Mouse (Mus musculus) liver, embryonic 12.5 days (tissue): ENCODE results near the gene Fam222a. TPM values are rescaled to one million over a fixed set of nuclear protein-coding genes. Genes with fewer than 3 reads are reported as not detected.

Experiments used
- ATAC-seq: fragments of 200-750 bp; cut with Nextera tagmentation; 2 replicates; pipeline ENCODE4 v1.8.0; 2017; ENCODE audit warnings: moderate number of reproducible peaks, mild to moderate bottlenecking, moderate library complexity
- H3K27ac ChIP-seq: fragments of 300-500 bp; sonication (generic); 2 replicates; pipeline ENCODE4 v1.5.1; 2016; ENCODE audit warnings: mild to moderate bottlenecking
- H3K27me3 ChIP-seq: fragments of 300-500 bp; sonication (generic); replicated peaks from 2 replicates; pipeline ENCODE4 v1.6.1; 2016; ENCODE audit warnings: mild to moderate bottlenecking, moderate library complexity
- H3K36me3 ChIP-seq: fragments of 300-500 bp; sonication (generic); 2 replicates; pipeline ENCODE4 v1.6.1; 2016; ENCODE audit warnings: mild to moderate bottlenecking, moderate library complexity
- H3K4me1 ChIP-seq: fragments of 300-500 bp; sonication (generic); 2 replicates; pipeline ENCODE4 v1.6.1; 2016
- H3K4me2 ChIP-seq: fragments of 300-500 bp; sonication (generic); 2 replicates; pipeline ENCODE4 v1.6.1; 2016; ENCODE audit warnings: mild to moderate bottlenecking, moderate library complexity
- H3K4me3 ChIP-seq: fragments of 300-500 bp; sonication (generic); 2 replicates; pipeline ENCODE4 v1.5.1; 2016; ENCODE audit warnings: mild to moderate bottlenecking, moderate library complexity
- H3K9ac ChIP-seq: fragments of 300-500 bp; sonication (generic); 2 replicates; pipeline ENCODE4 v1.6.1; 2016; ENCODE audit warnings: mild to moderate bottlenecking, moderate library complexity
- H3K9me3 ChIP-seq: fragments of 300-500 bp; sonication (generic); replicated peaks from 2 replicates; pipeline ENCODE4 v1.6.1; 2016; ENCODE audit warnings: mild to moderate bottlenecking, moderate library complexity
- WGBS: fragments of 180-500 bp; shearing (Covaris S2); methylation state at CpG from one replicate; pipeline ENCODE4 v1.1.7; 2016; ENCODE audit not compliant: insufficient replicate concordance; 5-methylcytosine and 5-hydroxymethylcytosine counted together
- polyA plus RNA-seq: library from polyadenylated mRNA; unstranded; fragments of >200 nt; fragmentation: Nextera tagmentation; extraction: Ambion mirVana; gene quantifications from 2 replicates; pipeline ENCODE4 v1.2.1, GENCODE M21; 2016

Gene Fam222a
- polyA plus RNA-seq, 1 experiment from 2014 or later: 1.4 TPM

- Histone ChIP-seq H3K4me1 (peaks cover 31% of the 10 kb centered on the region), H3K36me3 (no peaks in the 10 kb centered on the region), H3K4me2 (no peak overlapping the region), H3K27ac (no peak overlapping the region), H3K9ac (no peak overlapping the region), H3K27me3 (peaks cover 30% of the 10 kb centered on the region), H3K9me3 (no peaks in the 10 kb centered on the region), H3K4me3 (no peak overlapping the region)
- ATAC-seq: no peak
- WGBS: 12% methylated on average over 8 of the region's 8 CpGs
Measured at GRCm38 (mm10) chr5:114618851-114619250, 51.0 kb downstream of the Fam222a start.

- WGBS: 19% methylated on average over 6 of the region's 6 CpGs
Measured at GRCm38 (mm10) chr5:114620305-114620704, 52.5 kb downstream of the Fam222a start.

GRCm38 (mm10) chr5:114625590-114625989 lies 57.8 kb downstream of the Fam222a start:
- Histone ChIP-seq H3K9me3 (no peaks in the 10 kb centered on the region), H3K4me2 (no peak overlapping the region)
- WGBS: 13% methylated on average over 3 of the region's 3 CpGs

More at GRCm38 (mm10) chr5:114620305-114620704, 52.5 kb downstream of the Fam222a start:
- Histone ChIP-seq H3K4me3 (no peak overlapping the region), H3K27ac (no peak overlapping the region), H3K27me3 (peaks cover 30% of the 10 kb centered on the region), H3K4me2 (no peak overlapping the region), H3K9ac (no peak overlapping the region), H3K9me3 (no peaks in the 10 kb centered on the region), H3K36me3 (no peaks in the 10 kb centered on the region), H3K4me1 (peaks cover 16% of the 10 kb centered on the region)
- ATAC-seq: no peak

GRCm38 (mm10) chr5:114631336-114631735 lies 63.5 kb downstream of the Fam222a start:
- no peak for ATAC-seq
- no peak overlapping the region for H3K4me3 ChIP-seq
- H3K9ac ChIP-seq: no peak overlapping the region
- H3K4me1 ChIP-seq: no peaks in the 10 kb centered on the region
- H3K36me3 ChIP-seq: no peaks in the 10 kb centered on the region
- WGBS: 38% methylated on average over 2 of the region's 2 CpGs
- no peak overlapping the region for H3K4me2 ChIP-seq
- H3K27me3 ChIP-seq: peaks cover 24% of the 10 kb centered on the region
- no peaks in the 10 kb centered on the region for H3K9me3 ChIP-seq
- no peak overlapping the region for H3K27ac ChIP-seq

More at GRCm38 (mm10) chr5:114625590-114625989, 57.8 kb downstream of the Fam222a start:
- H3K27me3 ChIP-seq: peaks cover 27% of the 10 kb centered on the region
- no peaks in the 10 kb centered on the region for H3K36me3 ChIP-seq
- no peak overlapping the region for H3K9ac ChIP-seq
- no peak overlapping the region for H3K27ac ChIP-seq
- ATAC-seq: no peak
- H3K4me3 ChIP-seq: no peak overlapping the region
- no peaks in the 10 kb centered on the region for H3K4me1 ChIP-seq

GRCm38 (mm10) chr5:114636091-114636490 lies 68.3 kb downstream of the Fam222a start:
- Histone ChIP-seq H3K4me2 (no peak overlapping the region), H3K27me3 (peaks cover 49% of the 10 kb centered on the region), H3K9me3 (no peaks in the 10 kb centered on the region), H3K4me3 (no peak overlapping the region), H3K9ac (no peak overlapping the region), H3K36me3 (no peaks in the 10 kb centered on the region), H3K27ac (no peak overlapping the region), H3K4me1 (peaks cover 5% of the 10 kb centered on the region)
- WGBS: 71% methylated on average over 25 of the region's 25 CpGs
- ATAC-seq: no peak

- WGBS: 11% methylated on average over 22 of the region's 22 CpGs
Measured at GRCm38 (mm10) chr5:114638769-114639644, 71.2 kb downstream of the Fam222a start.

GRCm38 (mm10) chr5:114639645-114639957 lies 71.8 kb downstream of the Fam222a start:
- no peak overlapping the region for H3K4me3 ChIP-seq
- no peaks in the 10 kb centered on the region for H3K36me3 ChIP-seq
- peaks cover 5% of the 10 kb centered on the region for H3K4me1 ChIP-seq
- no peak overlapping the region for H3K9ac ChIP-seq
- no peak for ATAC-seq
- H3K27me3 ChIP-seq: peaks cover 69% of the 10 kb centered on the region
- H3K4me2 ChIP-seq: peak overlapping the region; percentile 22
- no peaks in the 10 kb centered on the region for H3K9me3 ChIP-seq
- no peak overlapping the region for H3K27ac ChIP-seq
- WGBS: 26% methylated on average over 7 of the region's 7 CpGs

More at GRCm38 (mm10) chr5:114638769-114639644, 71.2 kb downstream of the Fam222a start:
- Histone ChIP-seq H3K9me3 (no peaks in the 10 kb centered on the region), H3K27me3 (peaks cover 69% of the 10 kb centered on the region), H3K9ac (no peak overlapping the region), H3K4me2 (peak overlapping the region; percentile 22), H3K36me3 (no peaks in the 10 kb centered on the region), H3K4me3 (no peak overlapping the region), H3K27ac (no peak overlapping the region), H3K4me1 (peaks cover 5% of the 10 kb centered on the region)
- ATAC-seq: peak; percentile 68

- H3K4me2 ChIP-seq: no peak overlapping the region
- H3K36me3 ChIP-seq: no peaks in the 10 kb centered on the region
- no peak overlapping the region for H3K9ac ChIP-seq
- no peaks in the 10 kb centered on the region for H3K9me3 ChIP-seq
- 68% methylated on average over 10 of the region's 10 CpGs for WGBS
- H3K4me3 ChIP-seq: no peak overlapping the region
- no peak overlapping the region for H3K27ac ChIP-seq
- no peak for ATAC-seq
- H3K4me1 ChIP-seq: peaks cover 15% of the 10 kb centered on the region
- peaks cover 62% of the 10 kb centered on the region for H3K27me3 ChIP-seq
Measured at GRCm38 (mm10) chr5:114640809-114641208, 73.0 kb downstream of the Fam222a start.

- peaks cover 39% of the 10 kb centered on the region for H3K27me3 ChIP-seq
- peaks cover 43% of the 10 kb centered on the region for H3K4me1 ChIP-seq
- no peak overlapping the region for H3K27ac ChIP-seq
- H3K9me3 ChIP-seq: no peaks in the 10 kb centered on the region
- H3K36me3 ChIP-seq: no peaks in the 10 kb centered on the region
- H3K4me2 ChIP-seq: 0 out of 2 replicates have a peak overlapping the region, but pooled peaks have one; percentile 10
- ATAC-seq: no peak
- 13% methylated on average over 6 of the region's 6 CpGs for WGBS
- no peak overlapping the region for H3K9ac ChIP-seq
- H3K4me3 ChIP-seq: no peak overlapping the region
Measured at GRCm38 (mm10) chr5:114644918-114645317, 77.1 kb downstream of the Fam222a start.

GRCm38 (mm10) chr5:114645916-114646315 lies 78.1 kb downstream of the Fam222a start:
- H3K4me3 ChIP-seq: no peak overlapping the region
- H3K9me3 ChIP-seq: no peaks in the 10 kb centered on the region
- no peak for ATAC-seq
- H3K4me2 ChIP-seq: no peak overlapping the region
- H3K4me1 ChIP-seq: peaks cover 53% of the 10 kb centered on the region
- H3K27ac ChIP-seq: no peak overlapping the region
- no peak overlapping the region for H3K9ac ChIP-seq
- H3K27me3 ChIP-seq: peaks cover 32% of the 10 kb centered on the region
- WGBS: 78% methylated on average over 5 of the region's 5 CpGs
- no peaks in the 10 kb centered on the region for H3K36me3 ChIP-seq

- peak overlapping the region; percentile 44 for H3K4me3 ChIP-seq
- 3% methylated on average over 27 of the region's 27 CpGs for WGBS
- no peaks in the 10 kb centered on the region for H3K9me3 ChIP-seq
- peak overlapping the region; percentile 71 for H3K4me2 ChIP-seq
- H3K36me3 ChIP-seq: no peaks in the 10 kb centered on the region
- peaks cover 61% of the 10 kb centered on the region for H3K4me1 ChIP-seq
- H3K27me3 ChIP-seq: peaks cover 26% of the 10 kb centered on the region
- peak overlapping the region; percentile 23 for H3K27ac ChIP-seq
- peak; percentile 69 for ATAC-seq
- H3K9ac ChIP-seq: peak overlapping the region; percentile 50
Measured at GRCm38 (mm10) chr5:114647211-114647974, 79.6 kb downstream of the Fam222a start.

- Histone ChIP-seq H3K9me3 (no peaks in the 10 kb centered on the region), H3K27ac (no peak overlapping the region), H3K9ac (no peak overlapping the region), H3K4me2 (no peak overlapping the region), H3K27me3 (peaks cover 29% of the 10 kb centered on the region), H3K36me3 (no peaks in the 10 kb centered on the region), H3K4me3 (no peak overlapping the region), H3K4me1 (peaks cover 61% of the 10 kb centered on the region)
- 78% methylated on average over 11 of the region's 11 CpGs for WGBS
- no peak for ATAC-seq
Measured at GRCm38 (mm10) chr5:114648728-114649311, 81.0 kb downstream of the Fam222a start.
